Mouse (Mus musculus): ENCODE data around the gene Sbno1. TPM values are rescaled to one million over a fixed set of nuclear protein-coding genes. Genes with fewer than 3 reads are reported as not detected.
A peak's percentile ranks its signal among the peaks of the same experiment; 100 is the strongest.
"Not testable (repeated sequence)": the region's sequence is repeated elsewhere in the genome, so short reads cannot be mapped to it uniquely, and the experiment has no call there.

Gene Sbno1
- total RNA-seq (2015) (65.5 and 82.0 TPM in 2 replicates), total RNA-seq (2017) (147 and 182 TPM in 2 replicates)

- peak; percentile 91 for ATAC-seq (ENCODE audit: poor library complexity, severe bottlenecking)
Measured at GRCm38 (mm10) chr5:124425412-124426259, at the start of gene Sbno1. Gene Sbno1 (minus strand): TSS chr5:124426001.

- ATAC-seq (ENCODE audit: poor library complexity, severe bottlenecking) = no peak
Measured at GRCm38 (mm10) chr5:124470591-124471171, 44.9 kb upstream of the Sbno1 start.

- ATAC-seq (ENCODE audit: poor library complexity, severe bottlenecking) = no peak
Measured at GRCm38 (mm10) chr5:124469486-124469885, 43.7 kb upstream of the Sbno1 start.

- peak; percentile 31; the same call in 1 of the 2 replicates for ATAC-seq (ENCODE audit: poor library complexity, severe bottlenecking)
Measured at GRCm38 (mm10) chr5:124468365-124468764, 42.6 kb upstream of the Sbno1 start.

GRCm38 (mm10) chr5:124467766-124468165, 42.0 kb upstream of the Sbno1 start:
- ATAC-seq (ENCODE audit: poor library complexity, severe bottlenecking) = peak; percentile 85

GRCm38 (mm10) chr5:124464905-124465304, 39.1 kb upstream of the Sbno1 start:
- no peak for ATAC-seq (ENCODE audit: poor library complexity, severe bottlenecking)

GRCm38 (mm10) chr5:124463462-124463861, 37.7 kb upstream of the Sbno1 start:
- ATAC-seq (ENCODE audit: poor library complexity, severe bottlenecking) = no peak

GRCm38 (mm10) chr5:124462297-124463025, 36.7 kb upstream of the Sbno1 start:
- no peak for ATAC-seq (ENCODE audit: poor library complexity, severe bottlenecking)

- not testable (repeated sequence) for ATAC-seq (ENCODE audit: poor library complexity, severe bottlenecking)
Measured at GRCm38 (mm10) chr5:124460922-124461321, 35.1 kb upstream of the Sbno1 start.

- no peak for ATAC-seq (ENCODE audit: poor library complexity, severe bottlenecking)
Measured at GRCm38 (mm10) chr5:124456762-124457161, 31.0 kb upstream of the Sbno1 start.

GRCm38 (mm10) chr5:124454082-124454419, 28.2 kb upstream of the Sbno1 start:
- no peak for ATAC-seq (ENCODE audit: poor library complexity, severe bottlenecking)

- ATAC-seq (ENCODE audit: poor library complexity, severe bottlenecking) = no peak
Measured at GRCm38 (mm10) chr5:124453339-124454081, 27.7 kb upstream of the Sbno1 start.

- ATAC-seq (ENCODE audit: poor library complexity, severe bottlenecking) = no peak
Measured at GRCm38 (mm10) chr5:124452494-124453228, 26.9 kb upstream of the Sbno1 start.

GRCm38 (mm10) chr5:124450641-124451340, 25.0 kb upstream of the Sbno1 start:
- no peak for ATAC-seq (ENCODE audit: poor library complexity, severe bottlenecking)

- ATAC-seq (ENCODE audit: poor library complexity, severe bottlenecking) = no peak
Measured at GRCm38 (mm10) chr5:124450051-124450450, 24.2 kb upstream of the Sbno1 start.

- ATAC-seq (ENCODE audit: poor library complexity, severe bottlenecking) = no peak
Measured at GRCm38 (mm10) chr5:124449494-124449893, 23.7 kb upstream of the Sbno1 start.

- ATAC-seq (ENCODE audit: poor library complexity, severe bottlenecking) = peak; percentile 77
Measured at GRCm38 (mm10) chr5:124446301-124446881, 20.6 kb upstream of the Sbno1 start.

GRCm38 (mm10) chr5:124445621-124446293, 20.0 kb upstream of the Sbno1 start:
- ATAC-seq (ENCODE audit: poor library complexity, severe bottlenecking) = no peak
